ENCODE assay signal across 9 mouse cellular contexts in the genomic region with DNA sequence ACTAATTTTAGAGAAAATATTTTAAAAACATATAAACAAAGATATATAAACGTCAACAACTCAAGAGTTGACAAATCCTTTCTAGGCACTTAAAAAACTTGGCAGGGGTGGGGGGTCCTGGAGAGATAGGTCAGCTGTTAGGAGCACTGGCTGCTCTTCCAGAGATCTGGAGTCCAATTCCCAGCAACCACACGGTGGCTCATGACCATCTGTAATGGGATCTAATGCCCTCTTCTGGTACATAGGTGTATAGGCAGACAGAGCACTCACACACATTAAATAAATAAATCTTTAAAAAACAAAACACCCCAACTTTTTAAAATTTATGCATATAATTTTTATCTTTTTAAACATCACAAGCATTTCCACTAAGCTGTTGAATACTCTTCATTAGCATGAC. TPM values are rescaled to one million over a fixed set of nuclear protein-coding genes. Genes with fewer than 3 reads are reported as not detected.
DNase-seq lines count a peak whose midpoint lies in the region; ATAC-seq and TF ChIP-seq lines count a peak whose summit lies in the region.
"Had no signal": no experiment of that assay in that cellular context is flagged by ENCODE, and none has a peak within 500 bp of the region (broad histone marks: within the 10 kb centered on the region; RNA-seq: fewer than 3 reads in every experiment).

No protein-coding gene starts in this region.

- H3K36me3 ChIP-seq in intestine, postnatal 0 days (ENCODE audit: control insufficient read depth, insufficient read depth): no peaks in the 10 kb centered on the region
- H3K36me3 ChIP-seq in intestine, embryonic 15.5 days: no peaks in the 10 kb centered on the region
- H3K36me3 ChIP-seq in midbrain, postnatal 0 days (ENCODE audit: insufficient read depth, low read length): no peaks in the 10 kb centered on the region
- no peaks in the 10 kb centered on the region for H3K36me3 ChIP-seq in midbrain, embryonic 10.5 days
- H3K36me3 ChIP-seq: limb, embryonic 12.5 days had no signal

- ATAC-seq in intestine, postnatal 0 days: no peak
- ATAC-seq in intestine, embryonic 15.5 days: no peak
- no peak for ATAC-seq in midbrain, postnatal 0 days (ENCODE audit: low FRiP score)

- no peaks in the 10 kb centered on the region for H3K9me3 ChIP-seq in intestine, postnatal 0 days (ENCODE audit: control insufficient read depth)
- H3K9me3 ChIP-seq in intestine, embryonic 15.5 days: no peaks in the 10 kb centered on the region
- H3K9me3 ChIP-seq in midbrain, postnatal 0 days (ENCODE audit: low read length): no peaks in the 10 kb centered on the region
- H3K9me3 ChIP-seq in midbrain, embryonic 10.5 days (replicated peaks): no peaks in the 10 kb centered on the region
- H3K9me3 ChIP-seq: limb, embryonic 12.5 days had no signal

- WGBS in intestine, postnatal 0 days: 15% methylated on average over 2 of the region's 2 CpGs
- 14% methylated on average over 2 of the region's 2 CpGs for WGBS in intestine, embryonic 15.5 days
- 15% methylated on average over 2 of the region's 2 CpGs for WGBS in midbrain, postnatal 0 days
- WGBS in midbrain, embryonic 10.5 days: 8% methylated on average over 2 of the region's 2 CpGs

- no peak overlapping the region for H3K4me2 ChIP-seq in intestine, postnatal 0 days (replicated peaks; ENCODE audit: low read depth)
- H3K4me2 ChIP-seq in intestine, embryonic 15.5 days (replicated peaks): no peak overlapping the region
- no peak overlapping the region for H3K4me2 ChIP-seq in midbrain, postnatal 0 days (ENCODE audit: low read depth, low read length, poor library complexity, severe bottlenecking)
- H3K4me2 ChIP-seq: limb, embryonic 12.5 days had no signal

- peak; percentile 34 for DNase-seq in midbrain, postnatal 0 days (ENCODE audit: low spot score)
- DNase-seq in midbrain, embryonic 10.5 days (ENCODE audit: low spot score): no peak
- DNase-seq in brain, embryonic 14.5 days (ENCODE audit: low read depth): peak; percentile 38
- DNase-seq in layer of hippocampus, postnatal 36 days: no peak
- no peak for DNase-seq in thymus, postnatal 10 days (ENCODE audit: low spot score in 2 of 2)

- TF ChIP-seq POLR2A in brain, embryonic 14.5 days (IDR thresholded peaks at IDR 0.05; ENCODE audit: borderline replicate concordance, extremely low read depth, insufficient read depth, insufficient read length, poor library complexity, severe bottlenecking): no peak

- TF ChIP-seq CTCF in intestine, postnatal 0 days (IDR thresholded peaks at IDR 0.05; ENCODE audit: low read depth): peak; percentile 76
- TF ChIP-seq CTCF in midbrain, postnatal 0 days (IDR thresholded peaks at IDR 0.05): peak; percentile 74
- peak; percentile 47; the same call in 1 of the 2 replicates for TF ChIP-seq CTCF in brain, embryonic 14.5 days (IDR thresholded peaks at IDR 0.05; ENCODE audit: borderline replicate concordance, extremely low read depth, insufficient read depth, insufficient read length)

- H3K4me3 ChIP-seq in intestine, postnatal 0 days (ENCODE audit: low read depth, low read length): no peak overlapping the region
- no peak overlapping the region for H3K4me3 ChIP-seq in intestine, embryonic 15.5 days (replicated peaks)
- no peak overlapping the region for H3K4me3 ChIP-seq in midbrain, postnatal 0 days (ENCODE audit: low read depth, low read length)
- H3K4me3 ChIP-seq in midbrain, embryonic 10.5 days: no peak overlapping the region
- H3K4me3 ChIP-seq: limb, embryonic 12.5 days; myocyte had no signal

- no peak overlapping the region for H3K27ac ChIP-seq in intestine, postnatal 0 days (ENCODE audit: low read depth, low read length)
- H3K27ac ChIP-seq in intestine, embryonic 15.5 days: no peak overlapping the region
- no peak overlapping the region for H3K27ac ChIP-seq in midbrain, postnatal 0 days (ENCODE audit: low read depth, low read length)
- no peak overlapping the region for H3K27ac ChIP-seq in midbrain, embryonic 10.5 days (replicated peaks)
- H3K27ac ChIP-seq: limb, embryonic 12.5 days had no signal

- H3K27me3 ChIP-seq in intestine, postnatal 0 days (replicated peaks; ENCODE audit: control insufficient read depth, insufficient read depth, low read length): no peaks in the 10 kb centered on the region
- H3K27me3 ChIP-seq in intestine, embryonic 15.5 days (replicated peaks): no peaks in the 10 kb centered on the region
- no peaks in the 10 kb centered on the region for H3K27me3 ChIP-seq in midbrain, postnatal 0 days (ENCODE audit: insufficient read depth, low read length)
- no peaks in the 10 kb centered on the region for H3K27me3 ChIP-seq in midbrain, embryonic 10.5 days (ENCODE audit: low read depth, poor library complexity, severe bottlenecking)
- H3K27me3 ChIP-seq: limb, embryonic 12.5 days had no signal

- peaks cover 5% of the 10 kb centered on the region for H3K4me1 ChIP-seq in intestine, postnatal 0 days (replicated peaks; ENCODE audit: control insufficient read depth, insufficient read depth, low read length)
- H3K4me1 ChIP-seq in intestine, embryonic 15.5 days (replicated peaks): peaks cover 10% of the 10 kb centered on the region
- H3K4me1 ChIP-seq in midbrain, postnatal 0 days (ENCODE audit: insufficient read depth, low read length): peaks cover 6% of the 10 kb centered on the region; the same call in 1 of the 2 replicates
- peaks cover 14% of the 10 kb centered on the region for H3K4me1 ChIP-seq in midbrain, embryonic 10.5 days

- H3K9ac ChIP-seq in intestine, postnatal 0 days (ENCODE audit: low read depth, low read length): no peak overlapping the region
- H3K9ac ChIP-seq in intestine, embryonic 15.5 days: no peak overlapping the region
- H3K9ac ChIP-seq in midbrain, postnatal 0 days (replicated peaks; ENCODE audit: low read length, poor library complexity, severe bottlenecking): no peak overlapping the region
- H3K9ac ChIP-seq: limb, embryonic 12.5 days had no signal

RNA-seq across cellular contexts. Expression of gene Thap12, which starts 5.4 kb away (rescaled TPM):
- polyA plus RNA-seq in intestine, postnatal 0 days (2015; fragmentation: Nextera tagmentation; extraction: Ambion mirVana): 21.8 and 24.6 TPM in 2 replicates
- polyA plus RNA-seq in intestine, embryonic 15.5 days (2015; fragmentation: Nextera tagmentation; extraction: Ambion mirVana): 41.8 and 43.4 TPM in 2 replicates
- total RNA-seq in midbrain, postnatal 0 days (2014; rRNA removed): 64.2 and 67.3 TPM in 2 replicates
- 43.0 and 49.1 TPM in 2 replicates for polyA plus RNA-seq in midbrain, postnatal 0 days (2015; fragmentation: Nextera tagmentation; extraction: Ambion mirVana)
- 60.6 and 63.9 TPM in 2 replicates for polyA plus RNA-seq in midbrain, embryonic 10.5 days (2016; fragmentation: Nextera tagmentation; extraction: Ambion mirVana)
- polyA plus RNA-seq in brain, embryonic 14.5 days (2012; rRNA removed): 31.6 and 42.3 TPM in 2 replicates
- 10 to 100 TPM; 75.9 to 77.2 TPM for total RNA-seq in layer of hippocampus, postnatal 36 days (2021)

RNA-seq across cellular contexts. Expression of gene Emsy, which starts 40.9 kb away (rescaled TPM):
- polyA plus RNA-seq in intestine, postnatal 0 days (2015; fragmentation: Nextera tagmentation; extraction: Ambion mirVana): 5.8 and 7.0 TPM in 2 replicates
- polyA plus RNA-seq in intestine, embryonic 15.5 days (2015; fragmentation: Nextera tagmentation; extraction: Ambion mirVana): 15.7 and 19.6 TPM in 2 replicates
- total RNA-seq in midbrain, postnatal 0 days (2014; rRNA removed): 36.0 and 43.0 TPM in 2 replicates
- 25.8 and 26.6 TPM in 2 replicates for polyA plus RNA-seq in midbrain, postnatal 0 days (2015; fragmentation: Nextera tagmentation; extraction: Ambion mirVana)
- 38.1 and 42.9 TPM in 2 replicates for polyA plus RNA-seq in midbrain, embryonic 10.5 days (2016; fragmentation: Nextera tagmentation; extraction: Ambion mirVana)
- 43.8 and 66.7 TPM in 2 replicates for polyA plus RNA-seq in brain, embryonic 14.5 days (2012; rRNA removed)
- 10 to 100 TPM; 65.7 to 78.1 TPM for total RNA-seq in layer of hippocampus, postnatal 36 days (2021)

Comparison
In these comparisons a context has a peak if more than half of its experiments do, and no peak if none do; other contexts are left out.
1. DNase-seq: peak in midbrain, postnatal 0 days (single experiment) and brain, embryonic 14.5 days (single experiment); none in midbrain, embryonic 10.5 days (single experiment), layer of hippocampus, postnatal 36 days (0 of 2) and thymus, postnatal 10 days (0 of 2).
2. Peak in every context shown above with its lines, with median percentiles within 50 percentile points of each other: CTCF ChIP-seq.